ENCODE assay signal across 8 mouse cellular contexts in genomic region chr8:3221047-3221959, GRCm38 (mm10). TPM values are rescaled to one million over a fixed set of nuclear protein-coding genes. Genes with fewer than 3 reads are reported as not detected.
DNase-seq lines count a peak whose midpoint lies in the region; ATAC-seq and TF ChIP-seq lines count a peak whose summit lies in the region.

No protein-coding gene starts in this region.

- no peaks in the 10 kb centered on the region for H3K27me3 ChIP-seq in CH12.LX (replicated peaks)
- no peaks in the 10 kb centered on the region for H3K27me3 ChIP-seq in forebrain, embryonic 10.5 days (ENCODE audit: poor library complexity, severe bottlenecking)
- no peaks in the 10 kb centered on the region for H3K27me3 ChIP-seq in heart, embryonic 15.5 days
- no peaks in the 10 kb centered on the region for H3K27me3 ChIP-seq in liver, embryonic 12.5 days (replicated peaks)
- H3K27me3 ChIP-seq in splenic B cell, adult 2 months (ENCODE audit: control insufficient read depth, insufficient read depth, low read length, poor library complexity, severe bottlenecking), result no peaks in the 10 kb centered on the region

- H3K4me3 ChIP-seq in CH12.LX (replicated peaks in 1 of 3; ENCODE audit: low read depth in 2 of 3, low read length in 2 of 3, poor library complexity in 1 of 3), result peak overlapping the region in 1 of 3 experiments; percentile 25
- peak overlapping the region; percentile 62 for H3K4me3 ChIP-seq in forebrain, embryonic 10.5 days
- H3K4me3 ChIP-seq in heart, embryonic 15.5 days, result peak overlapping the region; percentile 57
- H3K4me3 ChIP-seq in liver, embryonic 12.5 days, result peak overlapping the region; percentile 62

- TF ChIP-seq POLR2A in CH12.LX (IDR thresholded peaks at IDR 0.05; ENCODE audit: low read depth, low read length), result no peak

- DNase-seq in CH12.LX (ENCODE audit: extremely low read depth), result peak; percentile 48
- peak; percentile 83 for DNase-seq in c-Kit-positive CD71-negative TER-119-negative erythroid progenitor cells, embryonic 14.5 days (ENCODE audit: low read depth)
- peak; percentile 92 for DNase-seq in forebrain, embryonic 10.5 days (ENCODE audit: extremely low spot score, low spot score)
- DNase-seq in kidney, postnatal 14 days, result peak; percentile 95
- DNase-seq in naive thymus-derived CD4-positive, alpha-beta T cell, adult 2 months (ENCODE audit: low read depth), result peak; percentile 91
- DNase-seq in splenic B cell, adult 2 months (ENCODE audit: low read depth, low spot score), result peak; percentile 93

- peaks cover 0 to 4% of the 10 kb centered on the region in 2 experiments for H3K36me3 ChIP-seq in CH12.LX (replicated peaks in 1 of 2; ENCODE audit: control insufficient read depth in 1 of 2, insufficient read depth in 1 of 2, low read length in 1 of 2)
- H3K36me3 ChIP-seq in forebrain, embryonic 10.5 days (replicated peaks), result no peaks in the 10 kb centered on the region
- H3K36me3 ChIP-seq in heart, embryonic 15.5 days, result no peaks in the 10 kb centered on the region
- no peaks in the 10 kb centered on the region for H3K36me3 ChIP-seq in liver, embryonic 12.5 days
- H3K36me3 ChIP-seq in splenic B cell, adult 2 months (ENCODE audit: control insufficient read depth, insufficient read depth, low read length, poor library complexity, severe bottlenecking), result no peaks in the 10 kb centered on the region

- in situ Hi-C loops in CH12.LX (cut with MboI; ENCODE audit: low pct_ligation_motif_present, low pct_unique_long_range_greater_than_20kb, low sequenced_read_pairs), result no loop called here

- TF ChIP-seq CTCF in CH12.LX (conservative IDR thresholded peaks at IDR 0.05 in 1 of 2, IDR thresholded peaks at IDR 0.05 in 1 of 2; ENCODE audit: low read depth in 2 of 2, low read length in 2 of 2), result no peak

- no peaks in the 10 kb centered on the region for H3K79me2 ChIP-seq in CH12.LX (replicated peaks; ENCODE audit: control insufficient read depth, extremely low read depth, insufficient read depth, poor library complexity, severe bottlenecking)

- no peak for TF ChIP-seq RAD21 in CH12.LX (IDR thresholded peaks at IDR 0.05; ENCODE audit: low read depth, low read length)

- dilution Hi-C loops in CH12.LX (cut with MboI; ENCODE audit: extremely low pct_ligation_motif_present, extremely low pct_unique_long_range_greater_than_20kb, low sequenced_read_pairs), result no loop called here

- no peak overlapping the region for H3K4me2 ChIP-seq in CH12.LX (ENCODE audit: insufficient read depth, low read depth, poor library complexity, severe bottlenecking)
- H3K4me2 ChIP-seq in heart, embryonic 15.5 days, result peak overlapping the region; percentile 69
- H3K4me2 ChIP-seq in liver, embryonic 12.5 days, result peak overlapping the region; percentile 95

- WGBS in forebrain, embryonic 10.5 days, result 1% methylated on average over 40 of the region's 43 CpGs
- WGBS in heart, embryonic 15.5 days, result under 1% methylated on average over 43 of the region's 43 CpGs
- 1% methylated on average over 43 of the region's 43 CpGs for WGBS in liver, embryonic 12.5 days (ENCODE audit: insufficient replicate concordance)

- TF ChIP-seq EP300 in CH12.LX (IDR thresholded peaks at IDR 0.05; ENCODE audit: low read length), result no peak

- H3K4me1 ChIP-seq in CH12.LX (ENCODE audit: control insufficient read depth in 1 of 2, insufficient read depth in 2 of 2), result peaks cover 0 to 33% of the 10 kb centered on the region in 2 experiments; a peak in 2 of 4 replicates
- peaks cover 30% of the 10 kb centered on the region for H3K4me1 ChIP-seq in forebrain, embryonic 10.5 days
- peaks cover 50% of the 10 kb centered on the region for H3K4me1 ChIP-seq in heart, embryonic 15.5 days (replicated peaks)
- peaks cover 80% of the 10 kb centered on the region for H3K4me1 ChIP-seq in liver, embryonic 12.5 days

- peak; percentile 97 for ATAC-seq in heart, embryonic 15.5 days (replicated peaks; ENCODE audit: insufficient number of reproducible peaks, insufficient read depth, low FRiP score, low read depth)
- ATAC-seq in liver, embryonic 12.5 days, result peak; percentile 98

- no peak overlapping the region for H3K9ac ChIP-seq in CH12.LX (ENCODE audit: insufficient read depth, low read depth)
- peak overlapping the region; percentile 60 for H3K9ac ChIP-seq in heart, embryonic 15.5 days
- H3K9ac ChIP-seq in liver, embryonic 12.5 days, result peak overlapping the region; percentile 66

- no peaks in the 10 kb centered on the region for H3K9me3 ChIP-seq in CH12.LX (replicated peaks; ENCODE audit: low read length)
- no peaks in the 10 kb centered on the region for H3K9me3 ChIP-seq in forebrain, embryonic 10.5 days
- no peaks in the 10 kb centered on the region for H3K9me3 ChIP-seq in heart, embryonic 15.5 days (replicated peaks)
- no peaks in the 10 kb centered on the region for H3K9me3 ChIP-seq in liver, embryonic 12.5 days (replicated peaks)

- H3K27ac ChIP-seq in CH12.LX (ENCODE audit: insufficient read depth, low read depth), result no peak overlapping the region
- peak overlapping the region; percentile 89 for H3K27ac ChIP-seq in forebrain, embryonic 10.5 days
- H3K27ac ChIP-seq in heart, embryonic 15.5 days, result peak overlapping the region; percentile 93
- H3K27ac ChIP-seq in liver, embryonic 12.5 days, result peak overlapping the region; percentile 81

TF ChIP-seq in CH12.LX, 34 proteins besides CTCF, POLR2A, EP300 and RAD21:
- TF ChIP-seq ZNF384 (IDR thresholded peaks at IDR 0.05; ENCODE audit: low read depth, low read length) (no peak), MAX (IDR thresholded peaks at IDR 0.05; ENCODE audit: low read length) (peak; percentile 13; the same call in 1 of the 2 replicates)

RNA-seq across cellular contexts. Expression of gene Insr, which starts 58.1 kb away (rescaled TPM):
- total RNA-seq in CH12.LX (2012; rRNA removed), result 1.6 and 2.1 TPM in 2 replicates
- total RNA-seq in CH12.LX (2014; rRNA removed), result 3.0 and 3.9 TPM in 2 replicates
- 3.2 and 4.6 TPM in 2 replicates for polyA plus RNA-seq in CH12.LX (2012; ENCODE audit: insufficient read length, low read depth)
- polyA plus RNA-seq in forebrain, embryonic 10.5 days (2016; fragmentation: Nextera tagmentation; extraction: Ambion mirVana), result 23.2 and 26.4 TPM in 2 replicates
- polyA plus RNA-seq in heart, embryonic 15.5 days (2015; fragmentation: Nextera tagmentation; extraction: Ambion mirVana), result 50.5 and 58.4 TPM in 2 replicates
- 18.1 and 20.1 TPM in 2 replicates for polyA plus RNA-seq in liver, embryonic 12.5 days (2016; fragmentation: Nextera tagmentation; extraction: Ambion mirVana)
